Mouse (Mus musculus) midbrain, postnatal 0 days (tissue): ENCODE measurements around the gene Ldlrap1. TPM values are rescaled to one million over a fixed set of nuclear protein-coding genes. Genes with fewer than 3 reads are reported as not detected.

Source experiments
- ATAC-seq: fragments of 200-750 bp; cut with Nextera tagmentation; 2 replicates; pipeline ENCODE4 v1.8.0; 2017; ENCODE audit warnings: moderate number of reproducible peaks, mild to moderate bottlenecking, moderate TSS enrichment, moderate library complexity; ENCODE audit not compliant: low FRiP score
- DNase-seq: peaks from one replicate; pipeline ENCODE4 v3.0.0-alpha.2; 2015; ENCODE audit warnings: low spot score
- H3K27ac ChIP-seq: fragments of 300-500 bp; sonication (generic); 2 replicates; pipeline ENCODE4 v1.5.1; 2014; ENCODE audit warnings: low read depth, mild to moderate bottlenecking, low read length, mixed read lengths
- H3K27me3 ChIP-seq: fragments of 300-500 bp; sonication (generic); 2 replicates; pipeline ENCODE4 v1.6.1; 2014; ENCODE audit warnings: low read length, control low read depth, mixed read lengths; ENCODE audit not compliant: insufficient read depth
- H3K36me3 ChIP-seq: fragments of 300-500 bp; sonication (generic); 2 replicates; pipeline ENCODE4 v1.6.1; 2014; ENCODE audit warnings: low read length, control low read depth, mixed read lengths; ENCODE audit not compliant: insufficient read depth
- H3K4me1 ChIP-seq: fragments of 300-500 bp; sonication (generic); 2 replicates; pipeline ENCODE4 v1.6.1; 2014; ENCODE audit warnings: mild to moderate bottlenecking, control low read depth, antibody characterized with exemption, low read length, mixed read lengths; ENCODE audit not compliant: insufficient read depth
- H3K4me2 ChIP-seq: fragments of 300-500 bp; sonication (generic); 2 replicates; pipeline ENCODE4 v1.6.1; 2014; ENCODE audit warnings: low read depth, mild to moderate bottlenecking, low read length, mixed read lengths; ENCODE audit not compliant: poor library complexity, severe bottlenecking
- H3K4me3 ChIP-seq: fragments of 300-500 bp; sonication (generic); 2 replicates; pipeline ENCODE4 v1.5.1; 2014; ENCODE audit warnings: low read depth, mild to moderate bottlenecking, low read length, moderate library complexity
- H3K9ac ChIP-seq: fragments of 300-500 bp; sonication (generic); replicated peaks from 2 replicates; pipeline ENCODE4 v1.6.1; 2014; ENCODE audit warnings: mild to moderate bottlenecking, low read length, moderate library complexity, mixed read lengths; ENCODE audit not compliant: poor library complexity, severe bottlenecking
- H3K9me3 ChIP-seq: fragments of 300-500 bp; sonication (generic); 2 replicates; pipeline ENCODE4 v1.6.1; 2016; ENCODE audit warnings: low read length, control low read depth
- CTCF ChIP-seq: IDR thresholded peaks from 2 replicates; pipeline ENCODE4 v1.5.1; 2016; ENCODE audit warnings: antibody characterized with exemption, mild to moderate bottlenecking
- WGBS: fragments of 180-500 bp; shearing (Covaris S2); extraction: QIAGEN DNeasy Blood & Tissue Kit; methylation state at CpG from one replicate; pipeline ENCODE4 v1.1.7; 2014; 5-methylcytosine and 5-hydroxymethylcytosine counted together
- polyA plus RNA-seq: library from polyadenylated mRNA; unstranded; fragments of >200 nt; fragmentation: Nextera tagmentation; extraction: Ambion mirVana; gene quantifications from 2 replicates; pipeline ENCODE4 v1.2.1, GENCODE M21; 2015
- total RNA-seq: library from RNA; depleted of rRNA; stranded (reverse); fragments of >200 nt; gene quantifications from 2 replicates; pipeline ENCODE4 v1.2.3, GENCODE M21; 2014

The Ldlrap1 gene
- total and polyA plus RNA-seq, 2 experiments from 2014 or later: 2.5 to 3.1 TPM

- H3K4me2 ChIP-seq: no peak overlapping the region
- no peak overlapping the region for H3K4me3 ChIP-seq
- H3K9ac ChIP-seq: no peak overlapping the region
- no peaks in the 10 kb centered on the region for H3K27me3 ChIP-seq
- H3K27ac ChIP-seq: no peak overlapping the region
- ATAC-seq (no peak), DNase-seq (no peak)
- no peak for TF ChIP-seq CTCF
- H3K36me3 ChIP-seq: no peaks in the 10 kb centered on the region
- H3K9me3 ChIP-seq: no peaks in the 10 kb centered on the region
- 51% methylated on average over 9 of the region's 9 CpGs for WGBS
- H3K4me1 ChIP-seq: no peaks in the 10 kb centered on the region
These were observed 33.2 kb downstream of the Ldlrap1 start for GRCm38 (mm10) chr4:134734629-134735081.

- DNase-seq (no peak), ATAC-seq (no peak)
- Histone ChIP-seq H3K27ac (no peak overlapping the region), H3K4me1 (no peaks in the 10 kb centered on the region), H3K9ac (no peak overlapping the region), H3K4me2 (no peak overlapping the region), H3K27me3 (no peaks in the 10 kb centered on the region), H3K36me3 (no peaks in the 10 kb centered on the region), H3K9me3 (no peaks in the 10 kb centered on the region), H3K4me3 (no peak overlapping the region)
- WGBS: 8% methylated on average over 11 of the region's 13 CpGs
- TF ChIP-seq CTCF: no peak
These were observed 33.7 kb downstream of the Ldlrap1 start for GRCm38 (mm10) chr4:134734038-134734628.

GRCm38 (mm10) chr4:134733371-134733770, 34.5 kb downstream of the Ldlrap1 start:
- no peaks in the 10 kb centered on the region for H3K36me3 ChIP-seq
- no peak overlapping the region for H3K27ac ChIP-seq
- H3K9me3 ChIP-seq: no peaks in the 10 kb centered on the region
- TF ChIP-seq CTCF: no peak
- no peaks in the 10 kb centered on the region for H3K4me1 ChIP-seq
- H3K27me3 ChIP-seq: no peaks in the 10 kb centered on the region
- 47% methylated on average over 9 of the region's 9 CpGs for WGBS
- no peak overlapping the region for H3K4me2 ChIP-seq
- no peak overlapping the region for H3K4me3 ChIP-seq
- ATAC-seq: no peak
- no peak for DNase-seq
- H3K9ac ChIP-seq: no peak overlapping the region

GRCm38 (mm10) chr4:134730106-134730505, 37.7 kb downstream of the Ldlrap1 start:
- no peak for DNase-seq
- TF ChIP-seq CTCF: no peak
- H3K4me1 ChIP-seq: no peaks in the 10 kb centered on the region
- H3K27ac ChIP-seq: no peak overlapping the region
- no peak for ATAC-seq
- H3K27me3 ChIP-seq: no peaks in the 10 kb centered on the region
- H3K4me2 ChIP-seq: no peak overlapping the region
- H3K9me3 ChIP-seq: no peaks in the 10 kb centered on the region
- no peak overlapping the region for H3K4me3 ChIP-seq
- H3K36me3 ChIP-seq: no peaks in the 10 kb centered on the region
- 9% methylated on average over 8 of the region's 8 CpGs for WGBS
- H3K9ac ChIP-seq: no peak overlapping the region

- Histone ChIP-seq H3K9ac (no peak overlapping the region), H3K36me3 (no peaks in the 10 kb centered on the region), H3K4me2 (no peak overlapping the region), H3K4me3 (no peak overlapping the region), H3K27ac (no peak overlapping the region), H3K4me1 (no peaks in the 10 kb centered on the region), H3K27me3 (no peaks in the 10 kb centered on the region), H3K9me3 (no peaks in the 10 kb centered on the region)
- DNase-seq (no peak), ATAC-seq (no peak)
- peak; percentile 49 for TF ChIP-seq CTCF
- WGBS: 67% methylated on average over 13 of the region's 13 CpGs
These were observed 42.0 kb downstream of the Ldlrap1 start for GRCm38 (mm10) chr4:134725735-134726345.

GRCm38 (mm10) chr4:134724974-134725373, 42.9 kb downstream of the Ldlrap1 start:
- 66% methylated on average over 4 of the region's 4 CpGs for WGBS
- no peak for ATAC-seq

More at GRCm38 (mm10) chr4:134724974-134725373, 42.9 kb downstream of the Ldlrap1 start:
- Histone ChIP-seq H3K4me1 (no peaks in the 10 kb centered on the region), H3K9me3 (no peaks in the 10 kb centered on the region), H3K27me3 (no peaks in the 10 kb centered on the region), H3K4me2 (no peak overlapping the region), H3K27ac (no peak overlapping the region), H3K9ac (no peak overlapping the region), H3K4me3 (no peak overlapping the region), H3K36me3 (no peaks in the 10 kb centered on the region)
- no peak for TF ChIP-seq CTCF
- no peak for DNase-seq
